Mouse (Mus musculus) hindbrain, embryonic 11.5 days (tissue): Measurements from ENCODE around the gene Arl11. TPM values are rescaled to one million over a fixed set of nuclear protein-coding genes. Genes with fewer than 3 reads are reported as not detected.

Experiments
- polyA plus RNA-seq: library from polyadenylated mRNA; unstranded; fragments of >200 nt; fragmentation: Nextera tagmentation; extraction: Ambion mirVana; gene quantifications from 2 replicates; pipeline ENCODE4 v1.2.1, GENCODE M21; 2014

The Arl11 gene
- polyA plus RNA-seq, 1 experiment from 2014 or later, result 0.66 TPM

Other genes with a start within 250 kb of the Arl11 start
- 5.8 and 8.3 TPM in 2 replicates for gene Sacs, start 171.3 kb upstream of the Arl11 start, polyA plus RNA-seq
- 0.19 and 0.61 TPM in 2 replicates for gene Sgcg, start 51.3 kb upstream of the Arl11 start, polyA plus RNA-seq
- 9.2 and 10.3 TPM in 2 replicates for gene Ebpl, start 50.7 kb downstream of the Arl11 start, polyA plus RNA-seq
- gene Kpna3, start 130.1 kb downstream of the Arl11 start, polyA plus RNA-seq, result 90.7 and 117 TPM in 2 replicates
- gene Spryd7, start 247.1 kb downstream of the Arl11 start, polyA plus RNA-seq, result 19.2 and 20.0 TPM in 2 replicates